Mouse (Mus musculus) heart, embryonic 11.5 days (tissue): Measurements from ENCODE around the gene Gbp2b. TPM values are rescaled to one million over a fixed set of nuclear protein-coding genes. Genes with fewer than 3 reads are reported as not detected.
"Not testable (repeated sequence)": the region's sequence is repeated elsewhere in the genome, so short reads cannot be mapped to it uniquely, and the experiment has no call there.

ENCODE experiments used
- ATAC-seq: fragments of 200-750 bp; cut with Nextera tagmentation; replicated peaks from 2 replicates; pipeline ENCODE4 v1.8.0; 2017; ENCODE audit warnings: moderate library complexity; ENCODE audit not compliant: insufficient number of reproducible peaks, low FRiP score, low TSS enrichment
- H3K27ac ChIP-seq: fragments of 300-500 bp; sonication (generic); 2 replicates; pipeline ENCODE4 v1.5.1; 2014; ENCODE audit warnings: mild to moderate bottlenecking, low read depth, low read length
- H3K27me3 ChIP-seq: fragments of 300-500 bp; sonication (generic); 2 replicates; pipeline ENCODE4 v1.6.1; 2014; ENCODE audit warnings: mild to moderate bottlenecking, low read length, mixed read lengths; ENCODE audit not compliant: control insufficient read depth, insufficient read depth
- H3K36me3 ChIP-seq: fragments of 300-500 bp; sonication (generic); 2 replicates; pipeline ENCODE4 v1.6.1; 2014; ENCODE audit warnings: mild to moderate bottlenecking, low read length, moderate library complexity, mixed read lengths; ENCODE audit not compliant: control insufficient read depth, insufficient read depth
- H3K4me1 ChIP-seq: fragments of 300-500 bp; sonication (generic); 2 replicates; pipeline ENCODE4 v1.6.1; 2014; ENCODE audit warnings: low read length; ENCODE audit not compliant: control insufficient read depth, insufficient read depth
- H3K4me2 ChIP-seq: fragments of 300-500 bp; sonication (generic); 2 replicates; pipeline ENCODE4 v1.6.1; 2014; ENCODE audit warnings: mild to moderate bottlenecking, moderate library complexity
- H3K4me3 ChIP-seq: fragments of 300-500 bp; sonication (generic); 2 replicates; pipeline ENCODE4 v1.5.1; 2014; ENCODE audit warnings: low read depth, low read length
- H3K9ac ChIP-seq: fragments of 300-500 bp; sonication (generic); 2 replicates; pipeline ENCODE4 v1.6.1; 2014; ENCODE audit warnings: mild to moderate bottlenecking, low read depth, low read length, moderate library complexity
- H3K9me3 ChIP-seq: fragments of 300-500 bp; sonication (generic); replicated peaks from 2 replicates; pipeline ENCODE4 v1.6.1; 2016; ENCODE audit warnings: low read length; ENCODE audit not compliant: control insufficient read depth
- WGBS: fragments of 180-500 bp; shearing (Covaris S2); extraction: QIAGEN DNeasy Blood & Tissue Kit; methylation state at CpG from one replicate; pipeline ENCODE4 v1.1.7; 2014; ENCODE audit not compliant: insufficient replicate concordance; 5-methylcytosine and 5-hydroxymethylcytosine counted together
- microRNA-seq: library from miRNA; unstranded; fragments of <30 nt; microRNA quantifications from one replicate; pipeline ENCODE4, GENCODE M21; 2016; ENCODE audit warnings: borderline number of aligned reads
- polyA plus RNA-seq: library from polyadenylated mRNA; unstranded; fragments of >200 nt; fragmentation: Nextera tagmentation; extraction: Ambion mirVana; gene quantifications from 2 replicates; pipeline ENCODE4 v1.2.1, GENCODE M21; 2014

The Gbp2b gene
- polyA plus RNA-seq, 1 experiment from 2014 or later = not detected

DNA sequence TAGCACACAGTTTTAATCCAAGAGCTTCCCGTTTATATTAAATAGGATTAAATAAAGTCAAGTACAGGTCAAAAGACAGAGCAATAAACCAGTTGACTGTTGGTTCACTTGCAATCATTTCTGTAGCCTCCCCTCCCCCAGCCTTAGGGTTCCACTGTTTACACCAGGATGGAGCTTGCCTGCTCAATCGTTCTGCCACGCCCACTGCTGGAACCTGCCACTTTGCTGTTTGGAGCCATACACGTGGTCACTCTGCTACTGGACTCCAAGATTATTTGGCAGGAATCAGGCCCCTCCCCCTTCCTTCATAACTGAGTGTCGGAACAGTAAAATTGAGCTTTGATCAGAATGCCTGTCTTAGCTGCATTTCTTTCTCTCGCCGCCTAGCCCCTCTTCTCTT, 53.2 kb downstream of the Gbp2b start:
- H3K27me3 ChIP-seq, H3K4me3 ChIP-seq, H3K9me3 ChIP-seq, H3K9ac ChIP-seq, ATAC-seq, H3K27ac ChIP-seq, H3K36me3 ChIP-seq, H3K4me1 ChIP-seq, H3K4me2 ChIP-seq: not testable (repeated sequence)
- 61% methylated on average over 7 of the region's 7 CpGs for WGBS

DNA sequence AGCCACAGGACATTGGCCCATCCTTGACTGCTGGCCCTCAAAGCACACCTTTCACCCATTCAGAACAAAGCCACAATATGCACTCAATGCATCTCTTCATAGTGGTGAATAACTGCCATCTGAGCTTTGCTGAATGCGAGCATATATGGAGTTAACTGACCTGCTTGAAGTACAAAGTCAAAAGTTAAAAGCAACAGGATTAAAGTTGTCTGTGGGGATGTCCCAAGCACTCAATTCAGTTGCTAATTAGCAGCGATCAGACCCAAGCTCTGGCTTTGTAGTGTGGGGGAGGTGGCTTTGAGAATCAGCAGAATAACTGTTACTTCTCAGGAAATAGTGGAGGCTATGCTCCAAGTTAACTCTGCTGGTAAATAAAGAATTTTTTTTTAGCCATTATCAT, 55.6 kb downstream of the Gbp2b start:
- H3K27ac ChIP-seq = no peak overlapping the region
- H3K36me3 ChIP-seq = no peaks in the 10 kb centered on the region
- no peaks in the 10 kb centered on the region for H3K4me1 ChIP-seq
- no peak overlapping the region for H3K4me3 ChIP-seq
- ATAC-seq = no peak
- no peak overlapping the region for H3K9ac ChIP-seq
- H3K4me2 ChIP-seq = no peak overlapping the region
- no peaks in the 10 kb centered on the region for H3K27me3 ChIP-seq
- 34% methylated on average over 2 of the region's 2 CpGs for WGBS
- no peaks in the 10 kb centered on the region for H3K9me3 ChIP-seq

DNA sequence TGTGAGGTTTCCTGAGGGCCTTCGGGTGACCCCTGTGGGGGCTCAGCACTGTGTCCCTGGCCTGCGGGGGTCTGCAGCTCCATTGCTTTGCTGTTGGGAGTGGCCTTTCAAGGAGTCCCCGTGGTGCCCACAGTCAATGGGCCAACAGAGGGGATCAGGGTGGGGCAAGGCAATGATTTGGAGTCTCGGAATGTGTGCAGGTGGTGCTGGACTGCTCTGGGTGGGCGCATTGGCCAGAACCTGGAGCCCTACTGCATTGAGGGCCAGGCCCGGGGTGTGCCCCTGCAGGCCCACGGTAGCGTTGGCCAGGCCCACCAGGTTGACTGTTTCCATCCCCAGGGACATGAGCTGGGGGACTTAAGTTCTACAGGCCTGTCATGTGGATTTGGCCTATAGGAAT, 70.1 kb downstream of the Gbp2b start:
- Histone ChIP-seq H3K27ac (no peak overlapping the region), H3K36me3 (no peaks in the 10 kb centered on the region), H3K4me3 (no peak overlapping the region), H3K9me3 (peaks cover 5% of the 10 kb centered on the region), H3K4me2 (no peak overlapping the region), H3K4me1 (no peaks in the 10 kb centered on the region), H3K27me3 (no peaks in the 10 kb centered on the region), H3K9ac (no peak overlapping the region)
- WGBS = 86% methylated on average over 8 of the region's 8 CpGs
- ATAC-seq = no peak

Small RNA genes lying within 50 kb of the gene (microRNA-seq; reads per million reads assigned to microRNA genes)
- not detected for gene Mir6381

Other genes starting within 250 kb of the Gbp2b start
- gene Pdlim5, start 199.2 kb upstream of the Gbp2b start, polyA plus RNA-seq = 240 and 257 TPM in 2 replicates
- not detected in 2 replicates for gene Gbp5, start 100.9 kb upstream of the Gbp2b start, polyA plus RNA-seq
- 0.94 and 1.1 TPM in 2 replicates for gene Gbp7, start 64.5 kb upstream of the Gbp2b start, polyA plus RNA-seq
- gene Gbp3, start 34.8 kb upstream of the Gbp2b start, polyA plus RNA-seq = 0.65 and 0.79 TPM in 2 replicates
- gene Gbp2, start 25.8 kb downstream of the Gbp2b start, polyA plus RNA-seq = 0.97 and 1.1 TPM in 2 replicates
- 9.5 and 11.3 TPM in 2 replicates for gene Kyat3, start 106.2 kb downstream of the Gbp2b start, polyA plus RNA-seq
- 59.2 and 61.4 TPM in 2 replicates for gene Gtf2b, start 170.2 kb downstream of the Gbp2b start, polyA plus RNA-seq